Mouse (Mus musculus): ENCODE data around the gene Hpn. TPM values are rescaled to one million over a fixed set of nuclear protein-coding genes. Genes with fewer than 3 reads are reported as not detected.

Hpn gene
- 100 to 1,000 TPM in 1 of 26 experiments, 10 to 100 TPM in 24, 1 to 10 TPM in 1; 6.5 to 121 (median 42.3) TPM for total RNA-seq (2018; cell fraction: chromatin; rRNA removed)
- 1 to 10 TPM in 21 of 26 experiments, under 1 TPM in 5; 0.81 to 5.6 (median 1.9) TPM for total RNA-seq (2018; cell fraction: cytosol; rRNA removed)
- 10 to 100 TPM in 23 of 26 experiments, 1 to 10 TPM in 3; 6.4 to 54.8 (median 25.3) TPM for total RNA-seq (2018; cell fraction: nucleus; rRNA removed)
- 0.36 to 5.0 TPM (median 0.59 TPM) in 3 replicates for polyA plus RNA-seq (2018)

DNA sequence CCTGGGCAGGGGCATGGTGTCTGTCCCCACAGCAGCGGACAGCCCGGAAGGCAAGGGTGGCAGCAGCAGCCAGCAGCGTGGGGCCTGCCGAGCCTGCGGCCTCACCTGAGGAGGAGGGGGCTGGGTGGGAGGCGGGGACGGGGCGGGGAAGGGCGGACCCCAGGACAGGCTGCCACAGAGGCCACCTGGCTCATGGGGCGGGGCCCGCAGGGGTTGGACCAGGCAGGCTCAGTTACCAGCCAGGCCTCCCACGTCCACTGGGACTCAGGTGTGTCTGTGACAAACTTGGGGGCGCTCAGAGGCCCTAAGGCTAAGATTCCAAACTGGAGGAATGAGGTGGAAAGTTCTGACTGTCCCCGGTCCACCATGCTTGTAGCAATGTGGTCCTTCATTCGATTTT lies at the start of gene Hpn:
Hpn (minus strand) TSS at position 109 of the 400 bp plus-strand sequence.
- WGBS (ENCODE audit: missing documents) = 71% methylated on average over 15 of the region's 15 CpGs
- Histone ChIP-seq H3K27ac (no peak within 1 kb of the TSS), H3K4me3 (ENCODE audit: inconsistent target) (no peak within 1 kb of the TSS), H3K79me2 (ENCODE audit: inconsistent target) (no peaks in the 10 kb centered on the region), H3K36me3 (ENCODE audit: inconsistent target) (no peaks in the 10 kb centered on the region)

DNA sequence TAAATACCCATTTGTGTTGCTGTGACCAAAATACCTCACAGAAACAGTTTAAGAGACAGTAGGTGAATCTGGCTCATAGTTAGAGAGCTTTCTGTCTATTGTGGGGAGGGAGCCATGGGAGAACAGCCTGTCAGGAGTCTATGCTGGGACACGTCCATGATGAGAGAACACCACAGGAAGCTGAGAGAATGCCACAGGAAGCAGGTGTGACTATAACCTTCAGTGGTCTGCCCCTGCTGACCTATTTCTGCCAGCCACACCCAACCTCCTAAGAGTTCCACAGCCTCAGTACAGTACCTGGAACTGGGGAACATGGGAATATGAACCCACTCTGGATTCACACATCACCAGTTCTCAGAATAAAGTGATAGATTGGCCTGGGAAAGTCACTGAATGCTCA lies 49.7 kb upstream of the Hpn start:
- Histone ChIP-seq H3K4me3 (ENCODE audit: inconsistent target) (no peak overlapping the region), H3K27ac (no peak overlapping the region), H3K79me2 (ENCODE audit: inconsistent target) (no peaks in the 10 kb centered on the region), H3K36me3 (ENCODE audit: inconsistent target) (no peaks in the 10 kb centered on the region)
- WGBS (ENCODE audit: missing documents) = 45% methylated on average over 1 of the region's 1 CpGs

DNA sequence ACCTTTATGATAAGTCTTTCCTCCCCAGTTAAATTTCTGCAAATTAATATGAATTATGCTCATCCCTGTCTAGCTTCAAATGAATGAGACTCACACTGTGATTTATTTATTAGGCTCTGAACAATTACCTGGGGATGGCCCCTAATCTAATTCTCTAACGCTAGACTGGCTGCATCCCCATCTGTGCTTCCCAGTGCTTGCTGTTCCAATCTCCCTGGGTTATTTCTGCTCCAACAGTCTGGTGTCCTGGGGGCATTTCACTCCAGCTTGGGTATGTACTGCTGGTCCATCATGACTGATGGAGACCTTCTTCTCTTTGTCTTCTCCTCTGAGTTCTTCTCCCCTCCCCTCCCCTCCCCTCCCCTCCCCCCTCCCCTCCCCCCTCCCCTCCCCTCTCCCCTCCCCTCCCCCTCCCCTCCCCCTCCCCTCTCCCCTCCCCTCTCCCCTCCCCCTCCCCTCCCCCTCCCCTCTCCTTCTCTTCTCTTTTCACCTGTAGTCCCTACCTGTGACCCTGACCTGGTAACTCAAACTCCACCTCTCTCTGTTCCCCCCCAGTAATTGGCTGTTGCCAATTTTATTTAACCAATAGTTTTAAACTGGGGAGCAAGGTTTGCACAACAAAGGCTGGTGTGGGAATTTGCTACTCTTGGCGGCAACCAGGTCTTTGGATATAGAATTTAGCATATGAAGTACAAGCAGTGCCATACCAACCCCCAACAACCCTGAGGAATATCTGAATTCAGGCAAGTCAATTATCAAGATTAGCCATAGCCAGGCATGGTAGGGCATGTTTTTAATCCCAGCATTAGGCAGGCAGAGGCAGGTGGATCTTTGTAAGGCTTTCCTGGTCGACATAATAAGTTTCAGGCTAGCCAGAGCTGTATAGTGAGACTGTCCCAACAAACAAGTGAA lies 48.8 kb upstream of the Hpn start:
- Histone ChIP-seq H3K79me2 (ENCODE audit: inconsistent target) (no peaks in the 10 kb centered on the region), H3K36me3 (ENCODE audit: inconsistent target) (no peaks in the 10 kb centered on the region), H3K27ac (no peak overlapping the region), H3K4me3 (ENCODE audit: inconsistent target) (no peak overlapping the region)
- WGBS (ENCODE audit: missing documents) = 85% methylated on average over 3 of the region's 3 CpGs

DNA sequence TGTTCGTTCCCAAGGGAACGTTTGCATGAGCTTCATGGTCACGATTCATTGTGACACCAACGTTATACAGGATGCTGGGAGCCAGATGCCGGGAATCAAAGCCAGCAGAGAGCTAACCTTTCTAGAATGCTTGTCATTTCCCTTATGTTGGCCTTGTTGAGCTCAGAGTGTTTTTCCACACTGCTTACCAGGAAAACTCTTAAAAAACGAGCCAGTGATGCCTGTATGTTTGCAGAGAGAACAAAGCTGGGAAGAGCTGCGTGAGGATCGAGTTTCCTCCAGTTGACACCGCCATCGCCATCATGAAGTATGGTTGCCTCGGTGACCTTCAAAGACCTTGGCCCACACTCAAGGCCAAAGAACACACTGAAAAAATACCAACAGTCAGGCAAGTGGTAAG lies 47.2 kb upstream of the Hpn start:
- no peak overlapping the region for H3K4me3 ChIP-seq (ENCODE audit: inconsistent target)
- no peak overlapping the region for H3K27ac ChIP-seq
- H3K36me3 ChIP-seq (ENCODE audit: inconsistent target) = no peaks in the 10 kb centered on the region
- no peaks in the 10 kb centered on the region for H3K79me2 ChIP-seq (ENCODE audit: inconsistent target)
- 75% methylated on average over 11 of the region's 11 CpGs for WGBS (ENCODE audit: missing documents)

DNA sequence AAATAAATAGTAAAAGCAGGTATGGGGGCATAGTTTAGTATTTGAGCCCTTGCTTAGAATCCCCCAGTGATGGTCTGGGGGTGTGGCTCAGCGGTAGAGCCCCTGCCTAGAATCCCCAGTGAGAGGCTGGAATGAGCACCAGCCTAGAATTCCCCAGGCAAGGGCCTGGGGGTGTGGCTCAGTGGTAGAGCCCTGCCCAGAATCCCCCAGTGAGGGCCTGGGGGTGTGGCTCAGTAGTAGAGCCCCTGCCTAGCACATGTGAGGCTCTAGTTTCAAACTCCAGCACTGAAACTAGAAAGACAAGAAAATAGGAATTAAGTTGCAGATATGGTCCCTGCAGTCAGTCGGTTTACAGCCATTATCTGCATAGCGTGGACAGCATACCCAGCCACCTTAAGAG lies 46.7 kb upstream of the Hpn start:
- H3K36me3 ChIP-seq (ENCODE audit: inconsistent target) = no peaks in the 10 kb centered on the region
- WGBS (ENCODE audit: missing documents) = 70% methylated on average over 3 of the region's 3 CpGs
- no peaks in the 10 kb centered on the region for H3K79me2 ChIP-seq (ENCODE audit: inconsistent target)
- H3K27ac ChIP-seq = no peak overlapping the region
- H3K4me3 ChIP-seq (ENCODE audit: inconsistent target) = no peak overlapping the region

DNA sequence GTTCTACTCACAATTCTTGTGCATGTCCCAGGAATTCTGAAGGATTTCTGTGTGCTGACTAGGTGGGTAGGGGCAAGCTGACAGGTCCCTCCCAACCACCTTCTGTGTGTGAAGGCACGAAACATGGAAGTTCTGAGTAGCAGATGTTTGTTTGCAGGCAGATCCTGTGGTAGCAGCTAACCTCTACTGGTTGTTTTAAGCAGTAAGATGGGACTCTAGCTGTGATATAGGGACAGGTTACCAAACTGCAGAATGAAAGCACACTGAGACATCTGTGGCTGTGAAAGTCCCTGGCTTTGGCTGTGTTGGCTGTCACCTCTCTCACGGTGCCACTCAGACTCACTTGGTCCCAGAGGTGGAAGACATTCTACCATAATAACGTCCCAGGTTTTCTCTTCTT lies 46.2 kb upstream of the Hpn start:
- Histone ChIP-seq H3K36me3 (ENCODE audit: inconsistent target) (no peaks in the 10 kb centered on the region), H3K27ac (no peak overlapping the region), H3K79me2 (ENCODE audit: inconsistent target) (no peaks in the 10 kb centered on the region), H3K4me3 (ENCODE audit: inconsistent target) (no peak overlapping the region)
- WGBS (ENCODE audit: missing documents) = 72% methylated on average over 3 of the region's 3 CpGs

DNA sequence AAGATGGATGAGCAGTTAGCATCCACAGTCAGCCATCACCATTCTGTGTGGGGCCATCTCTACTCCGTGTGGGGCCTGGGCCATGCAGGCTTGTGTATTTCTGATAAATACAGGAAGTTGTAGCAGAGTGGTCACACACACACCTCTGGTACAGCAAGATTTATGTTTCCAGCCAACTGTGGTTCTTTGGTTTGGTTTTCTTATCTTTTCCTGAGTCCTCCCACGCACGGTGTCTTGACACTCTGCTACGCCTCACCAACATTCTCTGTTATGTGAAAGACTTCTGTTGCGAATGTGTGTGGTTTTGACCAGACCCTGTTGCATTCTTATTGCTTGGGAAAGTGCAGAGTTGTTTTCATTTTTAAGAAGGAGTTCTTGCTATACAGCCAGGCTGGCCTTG lies 45.7 kb upstream of the Hpn start:
- 53% methylated on average over 5 of the region's 5 CpGs for WGBS (ENCODE audit: missing documents)
- no peaks in the 10 kb centered on the region for H3K79me2 ChIP-seq (ENCODE audit: inconsistent target)
- H3K4me3 ChIP-seq (ENCODE audit: inconsistent target) = no peak overlapping the region
- H3K27ac ChIP-seq = no peak overlapping the region
- no peaks in the 10 kb centered on the region for H3K36me3 ChIP-seq (ENCODE audit: inconsistent target)

DNA sequence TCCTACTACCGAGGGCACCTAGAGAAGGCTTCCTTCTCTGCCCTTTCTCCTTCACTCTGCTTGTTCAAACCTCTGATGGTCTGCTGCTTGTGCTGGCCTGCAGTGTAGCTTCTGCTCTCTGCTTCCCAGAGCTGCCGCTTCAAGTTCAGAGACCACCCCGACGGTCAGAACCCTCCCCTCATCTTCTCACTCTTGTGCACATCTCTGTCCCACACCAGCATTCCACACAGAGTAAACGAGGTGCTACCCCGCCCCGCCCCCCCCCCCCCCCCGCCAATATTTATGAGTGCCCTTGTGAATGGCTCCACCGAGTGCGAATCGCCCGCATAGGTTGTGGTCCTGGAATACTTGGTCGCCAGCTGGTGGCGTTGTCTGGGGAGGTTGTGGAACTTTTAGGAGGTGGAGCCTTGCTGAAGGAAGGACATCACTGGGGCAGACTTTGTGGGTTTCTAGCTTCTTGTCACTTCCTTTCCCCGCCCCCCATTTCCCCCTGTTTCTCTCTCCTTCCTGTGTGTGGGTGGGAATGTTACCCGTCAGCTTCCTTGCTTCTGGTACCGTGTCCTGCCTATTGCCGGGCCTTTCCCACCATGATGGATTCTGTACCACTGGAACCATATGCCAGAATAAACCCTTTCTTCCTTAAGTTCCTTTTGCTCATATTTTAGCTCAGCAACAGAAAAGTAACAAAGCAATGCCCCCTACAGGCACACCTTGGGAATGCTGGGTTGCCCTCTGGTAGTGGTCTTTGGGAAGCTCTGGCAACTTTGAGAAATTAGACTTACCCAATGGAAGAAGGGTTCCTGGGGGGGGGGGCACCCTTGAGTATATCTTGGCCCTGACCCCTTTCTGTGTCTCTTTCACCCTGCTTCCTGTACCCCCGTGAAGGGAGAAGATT lies 41.2 kb upstream of the Hpn start:
- Histone ChIP-seq H3K27ac (peak overlapping the region; percentile 64), H3K36me3 (ENCODE audit: inconsistent target) (no peaks in the 10 kb centered on the region), H3K79me2 (ENCODE audit: inconsistent target) (no peaks in the 10 kb centered on the region), H3K4me3 (ENCODE audit: inconsistent target) (no peak overlapping the region)
- whole genome bisulfite sequencing (ENCODE audit: missing documents) = 36% methylated on average over 12 of the region's 19 CpGs

DNA sequence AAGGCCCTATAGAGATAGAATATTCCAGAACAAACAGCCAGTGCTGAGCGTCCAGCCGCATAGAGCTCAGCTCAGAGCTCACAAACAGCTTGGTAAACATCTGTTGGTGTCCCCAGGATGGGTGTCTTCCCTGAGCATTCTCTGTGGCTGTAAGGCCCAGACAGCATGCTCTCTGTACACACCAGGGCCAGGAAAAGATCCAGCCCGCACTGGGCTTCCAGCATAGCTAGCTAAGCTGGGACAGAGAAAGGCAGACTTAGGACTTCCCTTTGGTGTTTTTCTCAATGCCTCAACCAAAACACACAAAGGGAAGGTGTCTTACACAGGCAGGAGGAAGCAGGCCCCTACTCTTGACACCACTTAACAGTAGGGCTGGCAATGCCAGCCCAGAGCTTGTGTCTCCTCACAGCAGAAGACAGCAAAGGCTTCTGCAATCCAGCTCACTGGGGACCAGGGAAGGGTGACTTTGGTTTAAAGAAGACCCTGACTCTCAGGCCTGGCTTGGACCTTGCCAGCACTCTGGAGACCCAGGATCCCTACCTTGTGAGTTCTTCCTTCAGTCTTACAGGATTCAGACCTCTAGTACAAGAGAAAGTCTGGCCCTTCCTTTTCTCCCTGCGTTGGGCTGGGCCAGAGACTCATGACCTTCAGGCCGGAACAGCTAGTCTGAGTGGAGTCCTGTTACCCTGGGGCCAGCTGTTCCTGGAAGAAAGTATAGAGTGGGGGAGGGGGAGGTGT lies 40.4 kb upstream of the Hpn start, which contains the start of gene Gramd1a:
Gramd1a (minus strand) TSS at position 601 of the 738 bp plus-strand sequence.
- Histone ChIP-seq H3K36me3 (ENCODE audit: inconsistent target) (no peaks in the 10 kb centered on the region), H3K27ac (peak within 1 kb of the TSS; percentile 64), H3K79me2 (ENCODE audit: inconsistent target) (peaks cover 3% of the 10 kb centered on the region), H3K4me3 (ENCODE audit: inconsistent target) (no peak within 1 kb of the TSS)
- 62% methylated on average over 5 of the region's 5 CpGs for WGBS (ENCODE audit: missing documents)

DNA sequence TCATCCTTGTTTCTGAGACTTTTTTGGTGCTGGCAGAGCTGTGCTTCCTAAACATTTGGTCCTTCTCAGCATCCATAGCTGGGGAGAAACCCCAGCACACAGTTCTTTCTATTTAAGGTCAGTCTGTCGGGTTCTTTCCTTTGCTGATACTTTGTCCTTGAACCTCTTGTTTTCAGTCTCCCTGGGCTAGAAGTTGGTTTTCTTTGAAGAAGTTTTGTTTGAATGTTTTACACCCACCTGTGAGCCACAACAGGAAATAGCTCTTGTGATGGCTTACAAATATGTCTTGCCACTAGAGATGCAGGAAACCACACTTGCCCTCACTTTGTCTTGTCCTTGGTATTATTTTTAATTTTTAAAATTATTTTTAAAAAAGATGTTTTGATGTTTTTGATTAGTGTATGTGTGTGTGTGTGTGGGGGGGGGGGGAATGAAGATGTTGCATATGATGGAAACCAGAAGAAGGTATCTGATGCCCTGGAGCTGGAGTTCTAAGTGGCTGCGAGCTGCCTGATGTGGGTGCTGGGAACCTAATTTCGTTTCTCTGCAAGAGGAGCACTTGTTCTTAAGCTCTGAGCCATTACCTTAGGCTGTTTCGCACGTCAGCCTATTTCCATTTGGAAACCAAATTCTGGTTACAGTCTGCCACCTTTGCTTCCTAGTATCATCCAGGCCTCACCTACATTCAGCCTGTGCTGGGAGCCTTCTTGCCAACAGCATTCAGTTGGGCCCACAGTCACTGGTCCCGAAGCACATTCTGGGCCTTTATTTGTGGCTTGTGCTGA lies 38.6 kb upstream of the Hpn start:
- no peak overlapping the region for H3K27ac ChIP-seq
- peaks cover 20% of the 10 kb centered on the region for H3K79me2 ChIP-seq (ENCODE audit: inconsistent target)
- WGBS (ENCODE audit: missing documents) = 92% methylated on average over 5 of the region's 6 CpGs
- no peak overlapping the region for H3K4me3 ChIP-seq (ENCODE audit: inconsistent target)
- no peaks in the 10 kb centered on the region for H3K36me3 ChIP-seq (ENCODE audit: inconsistent target)

DNA sequence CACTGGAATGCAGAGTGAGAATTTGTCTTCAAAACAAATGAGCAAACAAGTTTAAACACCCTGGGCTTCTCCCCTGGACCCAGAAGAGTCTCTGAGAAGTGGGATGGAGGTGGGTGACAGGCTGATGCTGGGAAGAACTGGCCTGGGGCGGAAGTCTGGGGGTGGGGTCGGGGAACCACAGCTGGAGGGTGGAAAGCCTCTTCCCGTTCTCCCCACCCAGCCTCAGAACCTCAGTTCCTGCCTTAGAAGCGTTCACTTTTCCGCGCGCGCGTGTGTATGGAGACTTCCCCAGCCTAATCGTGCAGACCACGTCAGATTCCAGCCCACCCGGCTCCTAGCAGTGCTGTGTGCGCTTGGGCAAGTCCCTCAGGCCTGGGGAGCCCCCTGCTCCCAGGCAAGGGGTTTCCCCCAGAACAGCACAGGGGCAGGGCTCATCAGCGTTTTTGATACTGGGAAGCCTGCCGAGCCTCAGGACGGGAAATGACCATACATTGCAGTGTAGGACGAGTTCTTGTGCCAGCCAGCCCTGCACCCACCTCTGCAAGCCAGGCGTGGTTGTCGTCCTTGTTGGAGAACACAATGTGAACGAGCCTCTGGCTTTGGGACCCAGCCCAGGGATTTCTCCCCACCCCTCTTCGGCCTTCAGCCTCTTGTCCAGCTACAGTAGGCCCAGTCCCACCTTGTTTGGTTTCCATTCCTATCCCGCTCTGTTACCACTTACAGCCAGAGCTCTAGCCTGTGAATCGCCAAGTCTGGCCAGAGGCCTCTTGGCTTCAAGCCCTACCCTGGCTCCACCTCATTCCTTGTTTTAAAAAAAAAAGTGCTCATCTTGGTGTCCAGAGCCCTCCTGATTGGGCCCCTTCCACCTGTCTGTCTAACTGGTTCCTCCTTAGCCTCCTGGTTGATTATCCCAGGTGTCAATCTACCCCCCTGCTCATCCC lies 36.5 kb upstream of the Hpn start:
- Histone ChIP-seq H3K79me2 (ENCODE audit: inconsistent target) (peaks cover 42% of the 10 kb centered on the region), H3K27ac (peak overlapping the region; percentile 94), H3K4me3 (ENCODE audit: inconsistent target) (peak overlapping the region; percentile 30), H3K36me3 (ENCODE audit: inconsistent target) (no peaks in the 10 kb centered on the region)
- WGBS (ENCODE audit: missing documents) = 6% methylated on average over 22 of the region's 23 CpGs

DNA sequence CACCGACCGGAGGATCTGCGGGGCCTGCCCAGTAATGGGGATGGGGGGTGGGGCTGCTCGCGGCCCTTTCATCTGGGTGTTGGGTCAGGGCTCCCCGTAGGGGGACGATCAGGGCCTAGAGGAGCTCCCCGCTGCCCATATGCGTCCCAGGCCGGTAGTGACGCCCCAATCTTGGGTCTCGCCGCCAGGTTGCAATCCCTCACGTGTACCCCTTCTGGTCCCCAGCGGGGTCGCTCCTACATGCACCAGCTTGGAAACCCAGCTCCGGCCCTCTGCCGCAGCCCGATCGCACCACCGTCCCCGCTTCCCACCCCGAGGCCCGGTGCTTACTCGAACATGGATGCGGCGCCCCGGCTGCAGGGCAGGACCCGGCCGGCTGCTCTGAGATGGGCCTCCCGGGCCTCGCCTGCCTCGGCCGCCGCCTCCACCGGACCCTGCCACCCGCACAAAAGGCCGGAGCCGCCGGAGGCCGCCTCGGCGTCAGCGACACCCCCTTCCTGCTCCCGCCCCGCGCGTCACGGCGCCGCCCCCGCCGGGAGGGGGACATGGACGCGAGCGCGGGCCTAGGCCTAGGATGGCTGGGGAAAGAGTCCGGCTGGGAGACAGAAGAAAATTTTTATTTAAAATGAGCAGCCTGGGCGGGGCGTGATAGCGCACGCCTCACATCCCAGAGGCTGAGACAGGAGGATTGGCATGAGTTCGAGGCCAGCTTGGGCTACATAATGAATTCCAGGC lies 35.6 kb upstream of the Hpn start:
- peak overlapping the region; percentile 94 for H3K27ac ChIP-seq
- H3K79me2 ChIP-seq (ENCODE audit: inconsistent target) = peaks cover 50% of the 10 kb centered on the region
- WGBS (ENCODE audit: missing documents) = under 1% methylated on average over 62 of the region's 63 CpGs
- no peaks in the 10 kb centered on the region for H3K36me3 ChIP-seq (ENCODE audit: inconsistent target)
- H3K4me3 ChIP-seq (ENCODE audit: inconsistent target) = peak overlapping the region; percentile 62
